Mouse (Mus musculus) midbrain, embryonic 16.5 days (tissue): ENCODE measurements around the gene Arntl. TPM values are rescaled to one million over a fixed set of nuclear protein-coding genes. Genes with fewer than 3 reads are reported as not detected.
"Not testable (repeated sequence)": the region's sequence is repeated elsewhere in the genome, so short reads cannot be mapped to it uniquely, and the experiment has no call there.

ENCODE experiments used
- ATAC-seq: fragments of 200-750 bp; cut with Nextera tagmentation; 2 replicates; pipeline ENCODE4 v1.8.0; 2017; ENCODE audit warnings: moderate TSS enrichment
- H3K27ac ChIP-seq: fragments of 300-500 bp; sonication (generic); 2 replicates; pipeline ENCODE4 v1.5.1; 2014; ENCODE audit warnings: mild to moderate bottlenecking, low read length, mixed read lengths
- H3K27me3 ChIP-seq: fragments of 300-500 bp; sonication (generic); 2 replicates; pipeline ENCODE4 v1.6.1; 2014; ENCODE audit warnings: low read depth, low read length, mixed read lengths; ENCODE audit not compliant: control insufficient read depth, insufficient read depth
- H3K36me3 ChIP-seq: fragments of 300-500 bp; sonication (generic); 2 replicates; pipeline ENCODE4 v1.6.1; 2014; ENCODE audit warnings: mild to moderate bottlenecking, low read length, moderate library complexity, mixed read lengths; ENCODE audit not compliant: control insufficient read depth, insufficient read depth
- H3K4me1 ChIP-seq: fragments of 300-500 bp; sonication (generic); 2 replicates; pipeline ENCODE4 v1.6.1; 2014; ENCODE audit warnings: mild to moderate bottlenecking, low read length, mixed read lengths; ENCODE audit not compliant: control insufficient read depth, insufficient read depth
- H3K4me2 ChIP-seq: fragments of 300-500 bp; sonication (generic); 2 replicates; pipeline ENCODE4 v1.6.1; 2014; ENCODE audit warnings: mild to moderate bottlenecking, low read length, mixed read lengths
- H3K4me3 ChIP-seq: fragments of 300-500 bp; sonication (generic); 2 replicates; pipeline ENCODE4 v1.5.1; 2014; ENCODE audit warnings: low read depth, mild to moderate bottlenecking, low read length, moderate library complexity, mixed read lengths
- H3K9ac ChIP-seq: fragments of 300-500 bp; sonication (generic); 2 replicates; pipeline ENCODE4 v1.6.1; 2014; ENCODE audit warnings: low read depth, low read length, mixed read lengths
- H3K9me3 ChIP-seq: fragments of 300-500 bp; sonication (generic); replicated peaks from 2 replicates; pipeline ENCODE4 v1.6.1; 2014; ENCODE audit warnings: mild to moderate bottlenecking, low read length, mixed read lengths; ENCODE audit not compliant: control insufficient read depth, poor library complexity, severe bottlenecking
- WGBS: fragments of 180-500 bp; shearing (Covaris S2); extraction: QIAGEN DNeasy Blood & Tissue Kit; methylation state at CpG from one replicate; pipeline ENCODE4 v1.1.7; 2014; 5-methylcytosine and 5-hydroxymethylcytosine counted together
- polyA plus RNA-seq: library from polyadenylated mRNA; unstranded; fragments of >200 nt; fragmentation: Nextera tagmentation; extraction: Ambion mirVana; gene quantifications from 2 replicates; pipeline ENCODE4 v1.2.1, GENCODE M21; 2015

Gene Arntl
- polyA plus RNA-seq, 1 experiment from 2014 or later: 22.8 TPM

DNA sequence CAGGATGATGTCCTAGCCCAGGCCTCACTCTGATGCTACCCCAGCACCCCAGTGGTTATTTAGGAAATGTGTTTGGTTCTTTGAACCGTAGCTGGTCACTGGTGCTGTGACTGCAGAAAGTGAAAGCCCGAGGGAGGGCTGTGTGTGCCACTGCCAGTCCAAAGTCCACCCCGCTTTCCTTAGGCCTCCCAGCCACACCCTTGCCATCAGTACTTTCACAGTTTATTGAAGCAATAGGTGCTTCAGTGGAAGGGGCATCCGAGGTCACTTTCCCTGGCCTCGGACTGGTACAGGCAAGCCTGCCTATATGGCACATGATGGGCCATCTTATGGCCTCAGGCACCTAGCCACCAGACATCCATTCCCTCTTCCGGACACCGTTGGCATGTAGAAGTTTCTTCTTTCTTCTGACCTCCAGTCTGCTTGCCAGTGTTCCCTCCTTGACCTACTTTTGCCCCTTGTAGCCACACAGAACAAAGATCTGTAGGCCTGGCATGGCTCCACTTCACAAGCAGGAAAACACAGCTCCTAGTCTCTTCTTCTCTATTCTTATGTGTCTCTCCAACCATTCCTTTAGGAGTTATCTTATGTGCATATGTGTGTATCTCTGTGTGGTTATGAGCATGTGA lies 46.6 kb downstream of the Arntl start:
- Histone ChIP-seq H3K4me1 (peaks cover 37% of the 10 kb centered on the region), H3K27ac (no peak overlapping the region), H3K36me3 (no peaks in the 10 kb centered on the region), H3K4me3 (no peak overlapping the region), H3K9me3 (no peaks in the 10 kb centered on the region), H3K27me3 (no peaks in the 10 kb centered on the region), H3K4me2 (no peak overlapping the region), H3K9ac (no peak overlapping the region)
- WGBS: 97% methylated on average over 7 of the region's 7 CpGs
- no peak for ATAC-seq

DNA sequence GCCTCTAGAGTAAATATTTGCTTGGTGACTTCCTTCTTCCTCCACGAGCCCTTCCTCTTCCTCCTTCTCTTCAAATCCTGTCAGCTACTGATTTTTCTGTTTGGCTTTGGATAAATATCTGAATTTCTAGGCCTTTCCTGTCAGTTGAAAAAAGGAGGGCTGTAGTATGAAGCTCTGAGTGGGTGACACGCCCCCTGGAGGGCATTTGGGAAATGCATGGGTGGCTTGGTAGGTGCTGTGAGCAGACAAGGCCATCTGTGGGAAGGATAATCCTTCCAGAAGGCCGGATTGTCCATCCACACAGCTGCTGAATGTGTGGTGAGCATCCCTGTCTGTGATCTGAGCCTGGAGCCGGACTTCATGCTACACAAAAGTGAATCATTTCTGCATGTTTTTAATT lies 48.8 kb downstream of the Arntl start:
- Histone ChIP-seq H3K4me2 (no peak overlapping the region), H3K36me3 (no peaks in the 10 kb centered on the region), H3K27me3 (no peaks in the 10 kb centered on the region), H3K4me1 (peaks cover 18% of the 10 kb centered on the region), H3K27ac (no peak overlapping the region), H3K9ac (no peak overlapping the region), H3K9me3 (no peaks in the 10 kb centered on the region), H3K4me3 (no peak overlapping the region)
- ATAC-seq: no peak
- WGBS: 47% methylated on average over 4 of the region's 4 CpGs

DNA sequence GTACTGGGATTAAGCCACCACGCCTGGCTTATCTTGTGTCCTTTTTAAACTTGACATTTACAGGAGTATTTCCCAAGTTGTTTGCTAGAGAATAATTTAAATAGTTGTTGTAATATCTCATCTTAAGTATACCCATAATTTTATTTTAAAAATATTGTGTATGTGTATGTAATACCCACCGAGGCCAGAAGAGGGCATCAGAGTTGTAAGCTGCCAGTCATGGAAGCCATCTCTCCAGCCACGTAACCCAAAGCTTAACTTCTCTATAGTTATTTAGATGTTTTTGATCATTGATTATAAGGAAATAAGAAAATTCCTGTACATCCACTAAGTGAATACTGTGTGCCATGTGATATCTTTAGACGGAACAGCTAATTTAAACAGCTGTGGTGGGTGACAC lies 51.2 kb downstream of the Arntl start:
- no peaks in the 10 kb centered on the region for H3K27me3 ChIP-seq
- peaks cover 2% of the 10 kb centered on the region for H3K4me1 ChIP-seq
- H3K9me3 ChIP-seq: no peaks in the 10 kb centered on the region
- H3K9ac ChIP-seq: no peak overlapping the region
- WGBS: 77% methylated on average over 4 of the region's 4 CpGs
- no peak overlapping the region for H3K4me3 ChIP-seq
- no peak overlapping the region for H3K27ac ChIP-seq
- no peak overlapping the region for H3K4me2 ChIP-seq
- ATAC-seq: no peak
- H3K36me3 ChIP-seq: no peaks in the 10 kb centered on the region

DNA sequence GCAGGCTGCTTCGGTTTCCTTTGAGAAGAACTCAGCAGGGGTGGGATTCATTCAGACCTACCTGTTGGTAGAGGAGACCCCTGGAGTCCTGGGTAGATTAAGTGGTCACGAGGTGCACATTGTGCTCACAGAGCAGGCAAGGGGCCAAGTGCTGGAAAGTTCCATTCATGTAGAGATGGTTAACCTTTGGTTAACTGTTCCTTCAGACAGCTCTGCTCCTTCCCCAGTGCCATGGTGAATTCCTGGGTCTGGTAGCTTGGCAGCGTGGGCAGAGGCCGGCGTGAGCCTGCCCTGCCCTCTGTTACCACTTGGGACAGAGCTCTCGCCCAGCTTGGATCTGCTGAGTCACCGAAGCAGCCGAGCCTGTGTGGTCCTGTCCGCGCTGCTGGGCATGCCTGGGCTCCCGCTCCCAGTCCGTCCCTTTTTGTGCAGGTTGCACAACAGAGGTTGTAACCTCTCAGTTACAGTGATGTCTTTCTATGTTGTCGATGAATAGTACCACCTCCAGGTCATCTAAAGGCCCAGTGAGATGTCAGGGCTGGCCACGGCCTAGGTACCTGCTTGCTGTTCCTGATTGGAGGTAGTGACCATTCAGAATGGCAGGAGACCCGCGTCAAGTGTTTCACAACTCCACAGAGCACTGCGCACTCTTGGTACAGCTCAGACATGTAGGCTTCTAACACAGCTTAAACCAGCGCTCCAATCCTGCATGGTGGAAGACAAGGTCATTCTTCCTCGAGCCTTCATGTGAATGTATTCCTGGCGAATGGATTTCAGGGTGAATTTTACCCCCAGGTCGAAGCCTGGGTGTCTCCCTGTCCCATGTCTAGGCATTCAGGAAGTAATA lies 53.3 kb downstream of the Arntl start:
- ATAC-seq: peak; percentile 70
- 46% methylated on average over 21 of the region's 21 CpGs for WGBS
- H3K27ac ChIP-seq: peak overlapping the region; percentile 33; the same call in 1 of the 2 replicates
- no peak overlapping the region for H3K4me2 ChIP-seq
- no peaks in the 10 kb centered on the region for H3K9me3 ChIP-seq
- no peaks in the 10 kb centered on the region for H3K36me3 ChIP-seq
- peaks cover 2% of the 10 kb centered on the region for H3K4me1 ChIP-seq
- no peak overlapping the region for H3K9ac ChIP-seq
- no peaks in the 10 kb centered on the region for H3K27me3 ChIP-seq
- H3K4me3 ChIP-seq: no peak overlapping the region

DNA sequence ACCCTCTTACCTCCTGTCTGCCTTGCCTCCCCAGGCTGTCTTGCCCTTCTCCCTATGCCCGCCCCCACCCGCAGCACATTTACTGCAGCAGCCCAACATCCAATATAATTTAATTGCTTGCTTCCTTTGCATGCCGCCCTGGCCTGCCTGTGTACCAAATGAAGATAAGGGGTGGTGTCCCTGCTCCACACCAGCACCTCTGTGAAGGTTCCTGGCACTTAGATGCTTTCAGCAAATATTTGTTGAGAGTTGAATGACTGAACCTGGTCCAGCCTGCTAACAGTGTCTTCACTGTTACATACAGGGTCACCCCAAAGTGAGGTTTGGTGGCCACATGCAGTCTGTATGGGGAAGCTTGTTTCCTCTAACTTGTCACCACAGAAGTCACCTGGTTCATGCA lies 54.4 kb downstream of the Arntl start:
- ATAC-seq: no peak
- Histone ChIP-seq H3K9ac (no peak overlapping the region), H3K9me3 (no peaks in the 10 kb centered on the region), H3K36me3 (no peaks in the 10 kb centered on the region), H3K27ac (no peak overlapping the region), H3K4me3 (no peak overlapping the region), H3K4me2 (no peak overlapping the region), H3K27me3 (no peaks in the 10 kb centered on the region), H3K4me1 (peaks cover 2% of the 10 kb centered on the region)
- WGBS: 90% methylated on average over 3 of the region's 3 CpGs

DNA sequence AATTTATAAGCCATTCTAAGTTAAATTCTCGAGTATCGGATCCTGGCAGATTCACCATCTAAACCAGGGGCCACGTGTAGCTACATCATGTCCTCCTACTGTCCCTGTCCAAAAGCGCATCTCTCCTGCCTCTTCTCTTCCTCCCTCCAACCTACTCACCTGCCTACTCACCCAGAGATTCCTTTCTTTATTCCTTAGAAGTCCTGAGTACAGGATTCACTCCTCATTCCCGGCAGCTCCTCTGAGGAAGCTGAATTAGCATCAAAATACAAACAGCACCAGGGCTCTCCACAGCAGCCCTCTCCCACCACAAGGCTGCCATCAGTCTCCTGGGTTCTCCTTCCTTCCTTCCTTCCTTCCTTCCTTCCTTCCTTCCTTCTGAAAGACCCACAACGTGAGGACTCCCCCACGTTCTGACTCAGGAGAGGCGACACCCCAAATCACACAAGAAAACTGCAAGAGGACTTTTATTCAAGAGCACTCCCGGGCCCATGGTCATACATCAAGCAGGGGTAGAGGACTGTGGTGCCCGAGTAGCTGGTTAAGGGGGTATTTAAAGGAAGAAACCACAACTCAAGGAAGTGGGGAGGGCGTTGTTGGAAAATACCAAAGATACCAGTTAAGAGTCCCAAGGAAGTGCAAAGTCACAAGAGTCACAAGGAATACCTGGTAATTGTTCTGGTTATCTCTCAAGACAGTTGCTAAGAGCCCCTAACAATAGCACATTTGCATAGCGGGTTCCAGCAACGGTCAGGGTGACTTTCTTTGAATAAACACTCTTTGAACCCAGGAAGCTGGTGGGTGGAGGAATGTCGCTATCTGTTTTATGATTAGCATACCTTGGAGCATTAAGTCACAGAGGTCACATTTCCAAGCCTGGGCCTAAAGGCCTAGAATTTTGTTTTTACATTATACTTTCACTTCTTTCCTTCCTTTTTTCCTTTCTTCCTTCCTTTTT lies 55.5 kb downstream of the Arntl start:
- not testable (repeated sequence) for H3K4me3 ChIP-seq, ATAC-seq, H3K9me3 ChIP-seq, H3K4me2 ChIP-seq, H3K27me3 ChIP-seq, H3K27ac ChIP-seq, H3K36me3 ChIP-seq, H3K9ac ChIP-seq, H3K4me1 ChIP-seq
- WGBS: 44% methylated on average over 14 of the region's 14 CpGs

DNA sequence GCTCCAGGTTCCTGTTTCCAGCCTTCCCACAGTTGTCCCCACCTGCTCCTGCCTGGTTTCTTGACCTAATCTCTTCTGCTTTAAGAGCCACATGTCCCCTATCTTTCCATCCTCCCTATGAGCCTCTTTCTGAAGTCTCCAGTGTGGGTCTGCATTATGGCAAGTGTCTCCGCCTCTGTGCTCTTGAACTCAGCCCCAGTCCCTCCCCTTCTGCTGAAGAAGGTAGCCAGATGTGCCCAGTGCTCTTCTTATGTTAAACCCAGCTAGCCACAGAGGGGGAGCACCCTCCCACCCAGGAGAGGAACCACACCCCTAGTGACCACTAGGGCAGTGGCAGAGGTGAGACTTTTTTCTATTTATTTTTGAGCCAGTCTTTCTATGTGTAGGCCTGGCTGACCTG lies 56.7 kb downstream of the Arntl start:
- H3K36me3 ChIP-seq: no peaks in the 10 kb centered on the region
- no peak overlapping the region for H3K4me2 ChIP-seq
- H3K4me1 ChIP-seq: peaks cover 2% of the 10 kb centered on the region
- H3K27ac ChIP-seq: no peak overlapping the region
- H3K9me3 ChIP-seq: no peaks in the 10 kb centered on the region
- no peaks in the 10 kb centered on the region for H3K27me3 ChIP-seq
- H3K4me3 ChIP-seq: no peak overlapping the region
- no peak for ATAC-seq
- no peak overlapping the region for H3K9ac ChIP-seq
- 92% methylated on average over 1 of the region's 1 CpGs for WGBS

DNA sequence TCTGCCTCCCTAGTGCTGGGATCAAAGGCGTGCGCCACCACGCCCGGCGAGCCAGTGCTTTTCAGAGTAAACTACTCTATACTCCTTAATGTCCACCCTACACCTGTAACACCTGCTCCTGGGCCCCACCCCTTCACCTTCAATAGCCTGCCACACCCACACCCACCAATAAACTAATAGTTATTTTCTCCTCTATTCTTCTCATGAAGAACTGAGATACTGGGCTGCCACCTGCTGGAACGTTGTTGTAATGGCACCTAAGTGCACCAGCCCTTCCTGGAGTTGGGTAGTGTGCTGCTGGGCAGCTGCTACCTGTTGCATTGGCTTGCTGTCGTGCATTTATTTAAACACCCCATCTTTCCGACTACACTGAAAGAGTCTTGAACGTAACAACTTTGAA lies 61.0 kb downstream of the Arntl start:
- no peak for ATAC-seq
- 81% methylated on average over 9 of the region's 9 CpGs for WGBS
- Histone ChIP-seq H3K4me1 (no peaks in the 10 kb centered on the region; the same call in none of the 2 replicates), H3K27ac (no peak overlapping the region), H3K4me2 (no peak overlapping the region), H3K36me3 (no peaks in the 10 kb centered on the region), H3K27me3 (no peaks in the 10 kb centered on the region), H3K9me3 (no peaks in the 10 kb centered on the region), H3K9ac (no peak overlapping the region), H3K4me3 (no peak overlapping the region)
